Mouse (Mus musculus): ENCODE measurements around the gene Pkm.

DNA sequence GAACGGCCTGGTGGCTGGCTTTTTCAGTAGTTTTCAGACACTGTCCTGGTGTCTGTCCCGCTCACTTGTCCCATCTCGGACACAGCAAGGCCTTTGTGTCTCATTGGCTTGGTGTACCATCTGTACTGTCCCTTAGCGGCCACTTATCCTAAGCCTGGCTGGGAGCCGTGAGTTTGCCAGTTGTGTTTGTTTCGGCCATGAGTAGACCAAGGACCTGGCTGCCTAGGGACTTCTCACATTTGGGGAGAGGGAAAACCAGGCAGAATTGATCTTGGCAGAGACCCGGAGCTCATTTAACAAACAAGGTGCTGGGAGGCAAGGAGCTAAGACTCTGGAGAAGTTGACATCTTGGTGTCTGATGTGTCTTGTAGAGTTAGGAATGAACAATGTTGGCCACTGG, 7.1 kb downstream of the Pkm start:
- no peak for TF ChIP-seq CTCF (IDR thresholded peaks at IDR 0.05)
- TF ChIP-seq EP300 (IDR thresholded peaks at IDR 0.05) = no peak

All from lung, postnatal 0 days (tissue).